Mouse (Mus musculus) thymus, adult 2 months (tissue): ENCODE measurements at regions not wholly inside any gene's neighbourhood (a gene's known extent, or its start where the extent isn't known, plus 50 kb on each side); places are given as distances from the start of the nearest gene placed in this dataset.

Experiments used
- DNase-seq: peaks from one replicate; pipeline ENCODE4 v3.0.0; 2021
- H3K27ac ChIP-seq: fragments of 200-500 bp; 2 replicates; pipeline ENCODE4 v1.5.1; 2012; ENCODE audit warnings: low read length, control low read depth; ENCODE audit not compliant: control insufficient read depth, insufficient read depth
- H3K27me3 ChIP-seq: fragments of 200-500 bp; 2 replicates; pipeline ENCODE4 v1.6.1; 2012; ENCODE audit warnings: mild to moderate bottlenecking, low read length, moderate library complexity, mixed read lengths; ENCODE audit not compliant: control insufficient read depth, insufficient read depth
- H3K36me3 ChIP-seq: fragments of 200-500 bp; 2 replicates; pipeline ENCODE4 v1.6.1; 2012; ENCODE audit warnings: mild to moderate bottlenecking, low read length, moderate library complexity; ENCODE audit not compliant: control insufficient read depth, insufficient read depth
- H3K4me1 ChIP-seq: fragments of 200-500 bp; replicated peaks from 2 replicates; pipeline ENCODE4 v1.6.1; 2012; ENCODE audit warnings: low read length; ENCODE audit not compliant: control insufficient read depth, insufficient read depth
- H3K4me3 ChIP-seq: fragments of 200-500 bp; 2 replicates; pipeline ENCODE4 v1.5.1; 2012; ENCODE audit warnings: mild to moderate bottlenecking, low read length, control low read depth, moderate library complexity; ENCODE audit not compliant: control insufficient read depth, insufficient read depth
- CTCF ChIP-seq: fragments of 200-500 bp; IDR thresholded peaks from 2 replicates; pipeline ENCODE4 v1.5.1; 2012; ENCODE audit warnings: mild to moderate bottlenecking, control low read depth, low read length, moderate library complexity, borderline replicate concordance; ENCODE audit not compliant: control insufficient read depth, poor library complexity, insufficient read depth; ENCODE audit errors: extremely low read depth
- POLR2A ChIP-seq: fragments of 200-500 bp; IDR thresholded peaks from 2 replicates; pipeline ENCODE4 v1.6.1; 2012; ENCODE audit warnings: mild to moderate bottlenecking, low read length, control low read depth, moderate library complexity; ENCODE audit not compliant: control insufficient read depth, poor library complexity, insufficient read depth; ENCODE audit errors: extremely low read depth
- WGBS: fragments of 180-500 bp; shearing (Covaris S2); methylation state at CpG from one replicate; pipeline ENCODE4 v1.1.7; 2018; 5-methylcytosine and 5-hydroxymethylcytosine counted together

- Histone ChIP-seq H3K4me3 (no peak overlapping the region), H3K36me3 (no peaks in the 10 kb centered on the region), H3K27ac (no peak overlapping the region), H3K27me3 (no peaks in the 10 kb centered on the region), H3K4me1 (no peaks in the 10 kb centered on the region)
- WGBS: 56% methylated on average over 3 of the region's 3 CpGs
- TF ChIP-seq CTCF: no peak
- TF ChIP-seq POLR2A: no peak
- no peak for DNase-seq
These were observed 110.9 kb downstream of the Ndufa4 start for GRCm38 (mm10) chr6:11796361-11796760.

GRCm38 (mm10) chr6:11793366-11793765 lies 113.9 kb downstream of the Ndufa4 start:
- Histone ChIP-seq H3K36me3 (no peaks in the 10 kb centered on the region), H3K27ac (no peak overlapping the region), H3K4me1 (no peaks in the 10 kb centered on the region), H3K27me3 (no peaks in the 10 kb centered on the region), H3K4me3 (no peak overlapping the region)
- TF ChIP-seq POLR2A (no peak), CTCF (no peak)
- DNase-seq: peak; percentile 19
- WGBS: 48% methylated on average over 8 of the region's 8 CpGs

GRCm38 (mm10) chr6:11792186-11792585 lies 115.1 kb downstream of the Ndufa4 start:
- TF ChIP-seq CTCF: no peak
- TF ChIP-seq POLR2A: no peak
- no peak overlapping the region for H3K4me3 ChIP-seq

GRCm38 (mm10) chr6:11791056-11791455 lies 116.2 kb downstream of the Ndufa4 start:
- Histone ChIP-seq H3K27ac (no peak overlapping the region), H3K4me3 (no peak overlapping the region), H3K27me3 (no peaks in the 10 kb centered on the region), H3K36me3 (no peaks in the 10 kb centered on the region), H3K4me1 (no peaks in the 10 kb centered on the region)
- TF ChIP-seq POLR2A (no peak), CTCF (no peak)
- WGBS: 72% methylated on average over 3 of the region's 3 CpGs
- DNase-seq: no peak

More at GRCm38 (mm10) chr6:11792186-11792585, 115.1 kb downstream of the Ndufa4 start:
- Histone ChIP-seq H3K27me3 (no peaks in the 10 kb centered on the region), H3K27ac (no peak overlapping the region), H3K36me3 (no peaks in the 10 kb centered on the region), H3K4me1 (no peaks in the 10 kb centered on the region)
- DNase-seq: no peak
- WGBS: 87% methylated on average over 3 of the region's 3 CpGs

GRCm38 (mm10) chr6:11773992-11774391 lies 133.3 kb downstream of the Ndufa4 start:
- Histone ChIP-seq H3K4me3 (no peak overlapping the region), H3K27me3 (no peaks in the 10 kb centered on the region), H3K36me3 (no peaks in the 10 kb centered on the region), H3K4me1 (no peaks in the 10 kb centered on the region), H3K27ac (no peak overlapping the region)
- TF ChIP-seq CTCF (no peak), POLR2A (no peak)
- 86% methylated on average over 3 of the region's 3 CpGs for WGBS
- DNase-seq: peak; percentile 5

GRCm38 (mm10) chr6:11762912-11763311 lies 144.4 kb downstream of the Ndufa4 start:
- Histone ChIP-seq H3K27ac (no peak overlapping the region), H3K27me3 (no peaks in the 10 kb centered on the region), H3K4me3 (no peak overlapping the region), H3K4me1 (no peaks in the 10 kb centered on the region), H3K36me3 (no peaks in the 10 kb centered on the region)
- DNase-seq: no peak
- TF ChIP-seq POLR2A (no peak), CTCF (no peak)

GRCm38 (mm10) chr6:11737667-11738066 lies 169.6 kb downstream of the Ndufa4 start:
- no peak for DNase-seq
- no peaks in the 10 kb centered on the region for H3K27me3 ChIP-seq
- TF ChIP-seq POLR2A: no peak
- no peak for TF ChIP-seq CTCF
- H3K4me1 ChIP-seq: no peaks in the 10 kb centered on the region
- 93% methylated on average over 4 of the region's 4 CpGs for whole genome bisulfite sequencing
- no peaks in the 10 kb centered on the region for H3K36me3 ChIP-seq
- no peak overlapping the region for H3K27ac ChIP-seq
- H3K4me3 ChIP-seq: no peak overlapping the region
